Mouse (Mus musculus): ENCODE data around the gene Esrrg. TPM values are rescaled to one million over a fixed set of nuclear protein-coding genes. Genes with fewer than 3 reads are reported as not detected.
A peak's percentile ranks its signal among the peaks of the same experiment; 100 is the strongest.

Esrrg gene
- polyA plus RNA-seq, 1 experiment from 2014 or later = 1.2 TPM

DNA sequence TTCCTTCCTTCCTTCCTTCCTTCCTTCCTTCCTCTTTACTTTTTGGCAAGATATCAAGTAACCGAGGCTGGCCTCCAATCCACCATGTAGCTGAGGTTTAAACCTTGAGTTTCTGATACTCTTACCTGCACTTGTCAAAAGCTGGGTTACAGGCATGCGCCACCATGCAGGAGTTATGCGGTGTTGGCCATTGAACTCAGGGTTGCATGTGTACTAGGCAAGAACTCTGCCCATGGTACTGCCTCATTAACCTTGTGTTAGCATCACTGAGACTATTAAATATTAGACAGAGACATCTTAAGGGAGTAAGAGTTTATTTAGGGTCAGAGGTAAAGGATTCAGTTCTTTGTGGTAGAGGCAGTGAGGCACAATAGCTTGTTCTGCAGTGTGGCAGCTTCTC, 161.6 kb downstream of the Esrrg start:
- no peak for DNase-seq (ENCODE audit: low spot score)
- H3K4me3 ChIP-seq (ENCODE audit: low read depth, low read length) = no peak overlapping the region

DNA sequence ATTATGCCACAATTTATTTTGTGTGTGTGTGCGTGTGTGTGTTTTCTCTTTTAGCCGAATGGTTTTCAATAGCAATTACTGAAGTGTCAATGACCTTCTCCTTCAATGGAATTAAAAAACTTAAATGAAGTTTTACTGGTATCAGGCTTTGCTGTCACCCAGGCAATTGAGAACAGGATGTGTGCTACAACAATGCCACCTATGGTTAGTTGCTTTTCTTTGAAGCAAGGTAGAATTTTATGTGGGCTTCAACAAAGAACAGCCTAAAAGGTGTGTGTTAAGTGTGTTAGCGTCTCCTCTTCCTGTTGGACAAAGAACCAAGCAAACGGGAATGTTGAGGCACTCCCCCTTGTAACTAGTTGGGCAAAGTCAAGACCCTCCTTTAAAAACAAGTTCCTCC, 162.5 kb downstream of the Esrrg start:
- ATAC-seq (ENCODE audit: insufficient number of reproducible peaks, low FRiP score, low TSS enrichment, low read depth) = no peak
- Histone ChIP-seq H3K4me2 (ENCODE audit: low read depth, severe bottlenecking) (no peak overlapping the region), H3K4me3 (ENCODE audit: low read depth, low read length) (no peak overlapping the region), H3K4me1 (ENCODE audit: control insufficient read depth, insufficient read depth, low read length) (no peaks in the 10 kb centered on the region), H3K9me3 (ENCODE audit: control insufficient read depth, low read length) (no peaks in the 10 kb centered on the region), H3K36me3 (ENCODE audit: control insufficient read depth, insufficient read depth, low read length) (no peaks in the 10 kb centered on the region), H3K9ac (ENCODE audit: low read length) (no peak overlapping the region), H3K27me3 (ENCODE audit: control insufficient read depth, insufficient read depth, low read length) (no peaks in the 10 kb centered on the region), H3K27ac (replicated peaks; ENCODE audit: low read depth, low read length) (no peak overlapping the region)
- 68% methylated on average over 4 of the region's 4 CpGs for WGBS
- DNase-seq (ENCODE audit: low spot score) = no peak

More for the DNA sequence above, 161.6 kb downstream of the Esrrg start:
- H3K4me2 ChIP-seq (ENCODE audit: low read depth, severe bottlenecking) = no peak overlapping the region
- H3K27me3 ChIP-seq (ENCODE audit: control insufficient read depth, insufficient read depth, low read length) = no peaks in the 10 kb centered on the region
- H3K27ac ChIP-seq (replicated peaks; ENCODE audit: low read depth, low read length) = no peak overlapping the region
- H3K4me1 ChIP-seq (ENCODE audit: control insufficient read depth, insufficient read depth, low read length) = no peaks in the 10 kb centered on the region
- H3K9me3 ChIP-seq (ENCODE audit: control insufficient read depth, low read length) = no peaks in the 10 kb centered on the region
- no peak for ATAC-seq (ENCODE audit: insufficient number of reproducible peaks, low FRiP score, low TSS enrichment, low read depth)
- no peaks in the 10 kb centered on the region for H3K36me3 ChIP-seq (ENCODE audit: control insufficient read depth, insufficient read depth, low read length)
- WGBS = 89% methylated on average over 3 of the region's 3 CpGs
- no peak overlapping the region for H3K9ac ChIP-seq (ENCODE audit: low read length)

DNA sequence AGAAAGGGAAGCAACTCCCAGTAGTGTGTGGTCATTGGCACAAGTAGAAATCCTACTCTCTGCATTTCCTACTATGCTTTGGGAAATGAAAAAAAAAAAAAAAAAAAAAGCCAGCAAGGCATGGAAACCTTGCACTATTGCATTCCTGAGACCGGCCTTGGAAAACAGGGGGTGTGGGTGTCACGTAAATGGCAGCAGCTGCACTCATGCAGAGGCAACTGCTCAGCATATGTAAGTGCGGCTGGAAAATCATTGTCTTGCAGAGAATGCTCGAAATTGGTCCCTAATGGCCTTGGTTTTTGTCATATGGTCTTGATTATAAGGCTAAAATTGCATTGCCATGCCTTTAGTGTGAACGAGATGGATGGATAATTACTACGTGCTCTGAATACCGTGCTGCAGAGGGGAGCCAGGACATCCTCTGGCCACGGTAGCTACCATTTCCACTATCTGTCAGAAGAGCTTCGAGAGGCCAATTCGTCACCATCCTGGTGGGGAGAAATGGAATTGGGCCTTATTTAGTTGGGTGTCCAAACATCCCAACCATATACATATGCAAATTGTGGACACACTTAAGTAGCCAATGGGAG, 171.1 kb downstream of the Esrrg start:
- Histone ChIP-seq H3K9ac (ENCODE audit: low read length) (no peak overlapping the region), H3K36me3 (ENCODE audit: control insufficient read depth, insufficient read depth, low read length) (no peaks in the 10 kb centered on the region), H3K4me1 (ENCODE audit: control insufficient read depth, insufficient read depth, low read length) (peaks cover 5% of the 10 kb centered on the region; the same call in 1 of the 2 replicates), H3K27me3 (ENCODE audit: control insufficient read depth, insufficient read depth, low read length) (no peaks in the 10 kb centered on the region), H3K9me3 (ENCODE audit: control insufficient read depth, low read length) (no peaks in the 10 kb centered on the region), H3K4me2 (ENCODE audit: low read depth, severe bottlenecking) (no peak overlapping the region), H3K4me3 (ENCODE audit: low read depth, low read length) (no peak overlapping the region), H3K27ac (replicated peaks; ENCODE audit: low read depth, low read length) (no peak overlapping the region)
- ATAC-seq (ENCODE audit: insufficient number of reproducible peaks, low FRiP score, low TSS enrichment, low read depth) = 0 out of 2 replicates have a peak, but pooled peaks have one; percentile 47
- 21% methylated on average over 10 of the region's 10 CpGs for WGBS
- peak; percentile 45 for DNase-seq (ENCODE audit: low spot score)

DNA sequence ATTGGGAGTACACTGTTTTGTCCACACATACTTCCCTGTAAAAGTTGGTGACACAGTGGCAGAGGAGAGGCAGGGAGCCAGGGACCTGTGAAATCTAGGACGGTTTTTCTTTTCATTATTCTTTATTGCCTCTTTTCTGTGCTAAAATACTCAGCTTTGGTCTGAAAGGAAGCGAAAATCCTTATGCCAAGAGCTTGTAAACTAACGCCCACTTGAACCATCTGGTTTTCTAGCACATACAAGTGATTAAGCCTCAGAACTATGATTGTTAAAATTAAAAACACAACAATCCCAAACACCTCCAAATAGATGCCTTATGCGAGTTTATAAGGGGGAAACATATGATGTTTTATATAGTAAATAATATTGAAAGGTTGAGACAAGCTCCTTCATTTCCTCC, 176.6 kb downstream of the Esrrg start:
- no peak for ATAC-seq (ENCODE audit: insufficient number of reproducible peaks, low FRiP score, low TSS enrichment, low read depth)
- no peak overlapping the region for H3K4me2 ChIP-seq (ENCODE audit: low read depth, severe bottlenecking)
- H3K27me3 ChIP-seq (ENCODE audit: control insufficient read depth, insufficient read depth, low read length) = no peaks in the 10 kb centered on the region
- WGBS = 40% methylated on average over 4 of the region's 4 CpGs
- no peak overlapping the region for H3K4me3 ChIP-seq (ENCODE audit: low read depth, low read length)
- no peaks in the 10 kb centered on the region for H3K36me3 ChIP-seq (ENCODE audit: control insufficient read depth, insufficient read depth, low read length)
- H3K9me3 ChIP-seq (ENCODE audit: control insufficient read depth, low read length) = no peaks in the 10 kb centered on the region
- H3K4me1 ChIP-seq (ENCODE audit: control insufficient read depth, insufficient read depth, low read length) = peaks cover 6% of the 10 kb centered on the region; the same call in 1 of the 2 replicates
- H3K9ac ChIP-seq (ENCODE audit: low read length) = no peak overlapping the region
- no peak overlapping the region for H3K27ac ChIP-seq (replicated peaks; ENCODE audit: low read depth, low read length)
- DNase-seq (ENCODE audit: low spot score) = no peak

DNA sequence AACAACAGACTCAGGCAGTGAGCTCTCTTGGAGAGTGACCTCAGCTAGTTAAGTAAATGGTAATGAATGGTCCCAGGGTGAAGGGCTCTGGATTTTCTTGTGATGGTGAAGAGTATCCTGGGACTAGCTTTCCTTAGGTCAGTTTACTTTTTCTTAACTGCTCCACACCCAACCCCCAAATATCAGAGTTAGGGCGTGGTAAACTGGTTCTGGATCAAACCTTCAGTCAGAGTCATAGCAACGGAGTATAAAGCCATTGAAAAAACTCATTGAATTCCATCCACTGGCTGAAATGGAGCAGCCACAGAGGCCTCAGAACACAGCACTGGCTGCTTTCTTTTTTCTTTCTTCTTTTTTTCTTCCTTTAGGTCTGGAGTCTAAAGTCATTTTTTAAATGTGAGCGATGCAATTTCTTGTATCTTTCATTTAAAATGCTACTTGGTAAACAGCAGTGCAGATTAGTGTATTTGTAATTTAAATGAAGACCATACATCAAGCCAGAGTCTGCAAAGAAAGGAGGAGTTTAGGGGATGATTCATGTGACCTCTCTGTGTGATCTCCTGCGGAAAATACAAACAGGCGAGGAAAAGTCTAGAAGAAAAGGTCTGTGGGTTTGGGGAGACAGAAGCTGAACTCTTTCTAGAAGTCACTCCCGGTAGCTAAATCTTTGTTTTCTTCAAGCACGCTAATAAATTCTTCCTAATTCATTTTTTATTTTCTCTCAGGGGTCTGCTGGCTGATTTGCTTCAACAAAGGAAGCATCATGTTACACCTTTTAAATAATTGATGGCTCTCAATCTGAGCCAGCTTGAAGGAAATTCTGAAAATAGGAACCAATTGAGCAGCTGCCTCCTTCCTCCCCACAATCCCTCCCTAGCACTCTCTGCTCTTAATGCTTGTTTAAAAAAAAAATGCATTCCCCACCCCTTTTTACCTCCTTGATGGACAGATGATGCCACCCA, 178.7 kb downstream of the Esrrg start:
- Histone ChIP-seq H3K9me3 (ENCODE audit: control insufficient read depth, low read length) (no peaks in the 10 kb centered on the region), H3K4me2 (ENCODE audit: low read depth, severe bottlenecking) (no peak overlapping the region), H3K36me3 (ENCODE audit: control insufficient read depth, insufficient read depth, low read length) (no peaks in the 10 kb centered on the region), H3K27me3 (ENCODE audit: control insufficient read depth, insufficient read depth, low read length) (no peaks in the 10 kb centered on the region), H3K4me3 (ENCODE audit: low read depth, low read length) (no peak overlapping the region), H3K9ac (ENCODE audit: low read length) (no peak overlapping the region), H3K4me1 (ENCODE audit: control insufficient read depth, insufficient read depth, low read length) (peaks cover 6% of the 10 kb centered on the region; the same call in 1 of the 2 replicates), H3K27ac (replicated peaks; ENCODE audit: low read depth, low read length) (no peak overlapping the region)
- WGBS = 31% methylated on average over 7 of the region's 7 CpGs
- DNase-seq (ENCODE audit: low spot score) (no peak), ATAC-seq (ENCODE audit: insufficient number of reproducible peaks, low FRiP score, low TSS enrichment, low read depth) (no peak)

DNA sequence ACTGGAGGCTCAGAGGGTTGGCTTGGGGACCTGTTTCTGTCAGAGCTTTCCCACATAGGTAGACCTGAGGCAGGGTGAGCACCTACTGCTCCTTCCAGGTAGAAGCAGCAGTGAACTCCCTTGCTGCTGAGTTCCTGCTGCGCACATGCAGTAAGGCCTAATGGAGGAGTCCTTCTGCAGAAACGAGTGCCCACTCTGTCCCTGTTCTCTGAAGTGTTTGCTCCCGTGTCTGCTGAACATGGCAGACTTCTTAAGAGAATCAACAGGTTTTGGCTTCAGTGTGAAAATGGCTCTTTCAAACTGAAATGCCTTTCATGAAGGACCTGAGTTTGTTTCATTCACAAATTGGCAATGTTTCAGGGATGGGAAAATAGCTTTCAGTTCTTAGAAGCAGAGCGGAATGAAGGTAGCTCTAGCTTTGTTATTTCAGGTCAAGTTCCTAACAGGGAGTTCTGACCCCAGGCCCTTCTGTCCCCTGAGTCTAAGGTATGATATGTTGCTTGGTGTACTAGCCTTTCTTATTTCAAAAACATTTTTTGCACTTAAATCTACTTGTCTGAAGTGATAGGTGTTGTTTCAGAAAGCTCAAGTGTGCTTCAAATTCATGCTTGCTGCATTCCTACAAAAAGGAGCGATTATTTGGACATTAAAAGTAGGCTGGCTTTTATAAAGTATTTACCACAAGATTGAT, 185.8 kb downstream of the Esrrg start:
- Histone ChIP-seq H3K36me3 (ENCODE audit: control insufficient read depth, insufficient read depth, low read length) (no peaks in the 10 kb centered on the region), H3K9me3 (ENCODE audit: control insufficient read depth, low read length) (no peaks in the 10 kb centered on the region), H3K4me3 (ENCODE audit: low read depth, low read length) (no peak overlapping the region), H3K27me3 (ENCODE audit: control insufficient read depth, insufficient read depth, low read length) (no peaks in the 10 kb centered on the region), H3K4me1 (ENCODE audit: control insufficient read depth, insufficient read depth, low read length) (no peaks in the 10 kb centered on the region), H3K9ac (ENCODE audit: low read length) (no peak overlapping the region), H3K4me2 (ENCODE audit: low read depth, severe bottlenecking) (no peak overlapping the region), H3K27ac (replicated peaks; ENCODE audit: low read depth, low read length) (no peak overlapping the region)
- DNase-seq (ENCODE audit: low spot score) = no peak
- WGBS = 90% methylated on average over 5 of the region's 5 CpGs
- no peak for ATAC-seq (ENCODE audit: insufficient number of reproducible peaks, low FRiP score, low TSS enrichment, low read depth)

DNA sequence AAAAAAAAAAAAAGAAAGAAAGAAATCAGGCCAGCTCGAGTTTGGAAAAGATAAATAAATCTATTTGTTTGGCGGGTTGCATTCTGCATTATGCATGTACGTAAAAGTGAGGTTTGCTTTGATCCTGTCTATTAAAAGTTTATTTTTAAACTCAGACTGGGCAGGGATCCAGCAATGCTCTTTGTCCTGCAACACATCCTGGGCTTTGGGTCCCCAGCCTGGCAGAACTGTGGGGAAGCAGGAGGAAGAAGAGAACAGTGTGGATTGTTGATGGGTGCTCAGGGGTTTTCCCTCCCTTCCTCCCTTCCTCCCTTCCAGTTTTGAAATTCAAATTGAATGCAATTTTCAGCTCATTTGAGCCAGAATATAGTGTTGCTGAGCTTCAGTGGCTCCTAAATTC, 187.0 kb downstream of the Esrrg start:
- Histone ChIP-seq H3K4me1 (ENCODE audit: control insufficient read depth, insufficient read depth, low read length) (no peaks in the 10 kb centered on the region), H3K27me3 (ENCODE audit: control insufficient read depth, insufficient read depth, low read length) (no peaks in the 10 kb centered on the region), H3K27ac (replicated peaks; ENCODE audit: low read depth, low read length) (no peak overlapping the region), H3K36me3 (ENCODE audit: control insufficient read depth, insufficient read depth, low read length) (no peaks in the 10 kb centered on the region), H3K4me2 (ENCODE audit: low read depth, severe bottlenecking) (no peak overlapping the region), H3K9me3 (ENCODE audit: control insufficient read depth, low read length) (no peaks in the 10 kb centered on the region), H3K4me3 (ENCODE audit: low read depth, low read length) (no peak overlapping the region), H3K9ac (ENCODE audit: low read length) (no peak overlapping the region)
- 79% methylated on average over 3 of the region's 3 CpGs for WGBS
- no peak for DNase-seq (ENCODE audit: low spot score)
- no peak for ATAC-seq (ENCODE audit: insufficient number of reproducible peaks, low FRiP score, low TSS enrichment, low read depth)

DNA sequence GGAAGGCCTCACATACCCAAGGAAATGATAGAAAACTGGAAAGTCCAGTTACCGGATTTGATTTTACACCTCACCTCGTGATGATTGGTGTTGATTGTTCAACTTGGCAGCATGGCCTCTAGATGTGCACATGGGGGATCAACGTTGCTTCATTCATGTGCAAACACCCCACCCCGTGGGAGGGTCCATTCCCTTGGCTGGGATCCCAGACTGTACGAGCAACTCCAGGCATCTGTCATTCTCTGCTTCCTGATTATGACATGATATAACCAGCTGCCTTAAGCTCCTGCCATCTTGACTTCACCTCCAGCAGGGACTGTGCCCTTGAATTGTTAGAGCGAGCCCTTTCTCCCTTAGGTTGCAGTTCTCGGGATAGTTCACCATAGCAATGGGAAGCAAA, 190.7 kb downstream of the Esrrg start:
- Histone ChIP-seq H3K9me3 (ENCODE audit: control insufficient read depth, low read length) (no peaks in the 10 kb centered on the region), H3K27ac (replicated peaks; ENCODE audit: low read depth, low read length) (no peak overlapping the region), H3K9ac (ENCODE audit: low read length) (no peak overlapping the region), H3K4me1 (ENCODE audit: control insufficient read depth, insufficient read depth, low read length) (peaks cover 9% of the 10 kb centered on the region), H3K4me2 (ENCODE audit: low read depth, severe bottlenecking) (no peak overlapping the region), H3K4me3 (ENCODE audit: low read depth, low read length) (no peak overlapping the region), H3K36me3 (ENCODE audit: control insufficient read depth, insufficient read depth, low read length) (no peaks in the 10 kb centered on the region), H3K27me3 (ENCODE audit: control insufficient read depth, insufficient read depth, low read length) (no peaks in the 10 kb centered on the region)
- ATAC-seq (ENCODE audit: insufficient number of reproducible peaks, low FRiP score, low TSS enrichment, low read depth) (no peak), DNase-seq (ENCODE audit: low spot score) (no peak)
- WGBS = 87% methylated on average over 7 of the region's 7 CpGs
